Mouse (Mus musculus) heart, embryonic 14.5 days (tissue): ENCODE data around the gene Cfap74. TPM values are rescaled to one million over a fixed set of nuclear protein-coding genes. Genes with fewer than 3 reads are reported as not detected.

Experiments
- ATAC-seq: fragments of 200-750 bp; cut with Nextera tagmentation; 2 replicates; pipeline ENCODE4 v1.8.0; 2017; ENCODE audit warnings: low read depth, moderate TSS enrichment; ENCODE audit not compliant: insufficient number of reproducible peaks, insufficient read depth, low FRiP score
- H3K27ac ChIP-seq, 2 experiments: fragments of 200-500 bp in 1 of 2; fragments of 300-500 bp in 1 of 2; sonication (generic) in 1 of 2; replicated peaks in 1 of 2; 2 replicates each; pipeline ENCODE4 v1.5.1; 2012 to 2014; ENCODE audit warnings: low read depth in 2 of 2, low read length in 2 of 2, control low read depth in 1 of 2, mild to moderate bottlenecking in 1 of 2, mixed read lengths in 1 of 2; ENCODE audit not compliant: control insufficient read depth in 1 of 2, insufficient read depth in 1 of 2
- H3K27me3 ChIP-seq: fragments of 300-500 bp; sonication (generic); 2 replicates; pipeline ENCODE4 v1.6.1; 2014; ENCODE audit warnings: mild to moderate bottlenecking, low read length, control low read depth; ENCODE audit not compliant: control insufficient read depth, insufficient read depth
- H3K36me3 ChIP-seq: fragments of 300-500 bp; sonication (generic); 2 replicates; pipeline ENCODE4 v1.6.1; 2014; ENCODE audit warnings: mild to moderate bottlenecking, control low read depth, low read length, mixed read lengths; ENCODE audit not compliant: control insufficient read depth, insufficient read depth
- H3K4me1 ChIP-seq, 2 experiments: fragments of 200-500 bp in 1 of 2; fragments of 300-500 bp in 1 of 2; sonication (generic) in 1 of 2; 2 replicates each; pipeline ENCODE4 v1.6.1; 2012 to 2014; ENCODE audit warnings: low read length in 2 of 2, control low read depth in 1 of 2, mixed read lengths in 1 of 2; ENCODE audit not compliant: control insufficient read depth in 2 of 2, insufficient read depth in 2 of 2
- H3K4me2 ChIP-seq: fragments of 300-500 bp; sonication (generic); 2 replicates; pipeline ENCODE4 v1.6.1; 2014; ENCODE audit warnings: mild to moderate bottlenecking, low read length
- H3K4me3 ChIP-seq, 2 experiments: fragments of 200-500 bp in 1 of 2; fragments of 300-500 bp in 1 of 2; sonication (generic) in 1 of 2; 2 replicates each; pipeline ENCODE4 v1.5.1; 2012 to 2014; ENCODE audit warnings: low read length in 2 of 2, mild to moderate bottlenecking in 2 of 2, control low read depth in 1 of 2, low read depth in 1 of 2, moderate library complexity in 1 of 2; ENCODE audit not compliant: control insufficient read depth in 1 of 2, insufficient read depth in 1 of 2
- H3K9ac ChIP-seq: fragments of 300-500 bp; sonication (generic); 2 replicates; pipeline ENCODE4 v1.6.1; 2014; ENCODE audit warnings: mild to moderate bottlenecking, low read length
- H3K9me3 ChIP-seq: fragments of 300-500 bp; sonication (generic); 2 replicates; pipeline ENCODE4 v1.6.1; 2016; ENCODE audit warnings: low read length, control low read depth; ENCODE audit not compliant: control insufficient read depth
- WGBS: fragments of 180-500 bp; shearing (Covaris S2); extraction: QIAGEN DNeasy Blood & Tissue Kit; methylation state at CpG from one replicate; pipeline ENCODE4 v1.1.7; 2014; 5-methylcytosine and 5-hydroxymethylcytosine counted together
- polyA plus RNA-seq: library from polyadenylated mRNA; unstranded; fragments of >200 nt; fragmentation: Nextera tagmentation; extraction: Ambion mirVana; gene quantifications from 2 replicates; pipeline ENCODE4 v1.2.1, GENCODE M21; 2014

Gene Cfap74
- polyA plus RNA-seq, 1 experiment from 2014 or later: 0.63 TPM

DNA sequence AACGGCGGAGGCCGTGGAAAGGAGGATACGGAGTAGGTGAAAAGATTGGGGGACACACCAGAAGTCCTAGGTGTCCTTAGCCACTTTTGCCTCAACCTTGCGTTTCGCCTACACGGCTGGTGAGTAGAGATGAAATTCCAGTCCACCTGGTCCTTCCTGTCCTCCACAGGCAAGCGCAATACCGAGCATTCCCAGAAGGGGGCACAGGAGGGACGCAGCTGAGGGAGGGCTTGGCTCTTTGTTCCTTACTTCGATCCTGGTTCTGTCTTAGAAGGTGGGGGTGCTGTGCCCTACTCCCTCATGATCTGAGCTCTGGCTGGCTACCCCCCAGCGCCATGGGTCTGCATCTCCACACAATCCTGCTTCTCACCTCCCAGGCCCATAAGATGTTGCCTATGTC lies 40.3 kb upstream of the Cfap74 start:
- Histone ChIP-seq H3K9me3 (no peaks in the 10 kb centered on the region), H3K36me3 (no peaks in the 10 kb centered on the region), H3K4me2 (no peak overlapping the region), H3K4me1 (no peaks in the 10 kb centered on the region), H3K27me3 (peaks cover 12% of the 10 kb centered on the region), H3K9ac (no peak overlapping the region), H3K27ac (no peak overlapping the region), H3K4me3 (no peak overlapping the region)
- ATAC-seq: no peak
- 20% methylated on average over 12 of the region's 12 CpGs for WGBS

DNA sequence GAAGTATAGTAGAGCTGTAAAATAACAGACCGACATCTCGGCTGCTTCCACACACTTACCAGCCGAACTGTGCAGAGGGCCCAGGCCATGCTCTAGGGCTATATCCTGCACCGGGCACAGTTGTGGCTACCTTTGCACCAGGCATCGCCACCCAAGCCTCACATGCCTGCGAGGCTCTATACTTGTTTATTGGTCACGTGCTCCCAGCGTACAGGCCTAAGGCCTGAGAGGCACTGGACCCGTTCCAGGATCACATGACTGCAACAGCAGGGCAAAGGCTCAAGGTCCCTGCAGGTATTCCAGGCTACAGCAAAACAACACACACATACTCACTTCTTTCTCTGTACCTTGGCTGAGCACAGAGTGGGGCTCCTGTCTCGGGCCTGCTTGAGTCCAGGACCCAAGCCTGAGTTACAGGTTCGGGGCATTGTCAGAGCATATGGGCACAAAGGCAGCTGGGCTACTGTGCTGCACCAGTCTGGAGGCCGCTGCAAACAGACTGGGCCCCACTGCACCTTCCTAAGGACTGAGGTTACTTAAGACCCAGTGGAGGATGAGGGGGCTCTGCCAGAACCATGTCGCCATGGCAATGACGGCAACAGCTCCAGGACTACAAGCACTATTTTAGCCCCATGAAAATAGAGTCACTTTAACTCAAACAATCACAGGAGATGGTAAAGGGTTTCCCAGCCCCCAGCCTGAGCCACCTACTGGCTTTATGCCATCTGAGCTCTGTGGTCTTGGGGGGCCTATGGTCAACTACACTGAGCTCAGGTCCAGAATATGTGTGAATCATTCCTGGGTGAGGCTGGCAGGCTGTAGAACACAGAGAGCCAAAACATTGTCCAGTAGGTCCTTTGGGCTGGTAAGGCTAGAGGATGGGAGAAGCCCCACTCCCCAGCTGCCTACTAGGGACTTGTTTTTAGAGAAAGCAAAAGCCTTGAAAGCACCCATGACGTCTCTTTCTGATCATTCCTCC lies 38.0 kb upstream of the Cfap74 start:
- Histone ChIP-seq H3K4me3 (no peak overlapping the region), H3K27ac (no peak overlapping the region), H3K4me2 (no peak overlapping the region), H3K9me3 (no peaks in the 10 kb centered on the region), H3K9ac (no peak overlapping the region), H3K4me1 (no peaks in the 10 kb centered on the region), H3K36me3 (no peaks in the 10 kb centered on the region), H3K27me3 (peaks cover 3% of the 10 kb centered on the region)
- WGBS: 80% methylated on average over 15 of the region's 15 CpGs
- no peak for ATAC-seq

DNA sequence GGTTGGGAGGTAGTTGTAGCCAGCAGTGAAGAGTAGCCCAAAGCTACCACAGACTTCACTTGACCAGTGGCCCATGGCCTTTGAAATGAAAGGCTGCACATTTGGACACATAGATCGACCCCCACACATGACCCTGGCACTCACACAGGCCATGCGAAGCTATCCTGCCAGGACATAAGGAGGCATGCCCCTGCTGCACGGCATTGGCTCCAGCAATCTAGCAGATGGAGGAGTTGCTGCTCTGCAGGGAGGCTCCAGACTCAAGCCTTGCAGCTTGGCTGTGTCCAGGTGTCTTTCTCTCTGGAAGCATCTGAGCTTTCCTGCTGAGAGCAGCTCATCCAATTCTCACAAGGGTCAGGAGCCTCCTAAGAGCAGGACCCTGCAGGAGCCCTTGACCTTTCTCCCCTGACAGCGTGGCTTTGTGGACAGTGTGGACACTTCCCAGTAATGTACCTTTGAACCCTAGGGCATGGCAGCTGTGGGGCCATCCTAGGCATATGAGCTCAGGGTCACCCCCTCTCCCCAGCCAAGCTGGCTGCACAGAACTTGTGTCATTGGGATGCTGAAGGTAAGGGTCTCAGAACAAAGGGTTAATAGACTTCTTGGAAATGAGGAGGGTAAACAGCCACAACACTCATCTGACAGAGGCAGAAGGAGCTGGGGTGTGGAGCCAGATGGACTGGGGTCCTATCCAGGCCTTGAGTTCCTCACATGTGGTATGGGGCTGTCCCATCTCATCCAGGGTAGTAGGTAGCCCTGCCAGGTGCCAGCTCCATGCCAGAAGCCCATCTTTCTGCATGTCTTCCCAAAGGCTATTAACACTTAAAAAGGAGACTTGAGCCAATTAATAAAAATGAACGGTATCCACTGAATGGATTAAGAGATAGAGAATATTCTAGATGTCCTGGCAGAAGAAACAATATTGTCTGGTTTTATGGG lies 36.9 kb upstream of the Cfap74 start:
- H3K4me1 ChIP-seq: no peaks in the 10 kb centered on the region
- H3K4me2 ChIP-seq: no peak overlapping the region
- H3K9me3 ChIP-seq: no peaks in the 10 kb centered on the region
- H3K9ac ChIP-seq: no peak overlapping the region
- no peak for ATAC-seq
- no peak overlapping the region for H3K27ac ChIP-seq
- H3K36me3 ChIP-seq: no peaks in the 10 kb centered on the region
- WGBS: 62% methylated on average over 5 of the region's 5 CpGs
- no peaks in the 10 kb centered on the region; the same call in none of the 2 replicates for H3K27me3 ChIP-seq
- H3K4me3 ChIP-seq: no peak overlapping the region

DNA sequence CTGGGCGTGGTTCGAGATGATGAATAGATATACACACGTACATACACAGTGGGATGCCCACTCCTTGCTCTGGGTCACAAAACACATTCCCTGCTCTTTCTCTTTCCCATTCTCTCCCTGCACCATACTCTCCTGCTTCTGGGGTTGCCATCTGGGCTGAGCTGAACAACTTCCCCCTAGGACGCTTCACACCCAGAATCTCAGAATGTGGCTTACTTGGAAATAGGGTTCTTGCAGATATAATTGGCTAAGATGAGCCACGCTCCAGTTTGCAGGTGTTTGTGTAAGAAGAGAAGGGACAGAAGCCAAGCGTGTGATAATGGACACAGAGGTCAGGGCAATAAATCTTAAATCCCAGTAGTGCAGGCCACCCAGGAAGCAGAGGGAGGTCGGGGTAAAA lies 27.0 kb upstream of the Cfap74 start:
- ATAC-seq: no peak
- Histone ChIP-seq H3K4me2 (no peak overlapping the region), H3K36me3 (no peaks in the 10 kb centered on the region), H3K27me3 (0 out of 2 replicates have a peak, but pooled peaks cover 5% of the 10 kb centered on the region), H3K9ac (no peak overlapping the region), H3K4me1 (no peaks in the 10 kb centered on the region), H3K9me3 (no peaks in the 10 kb centered on the region), H3K4me3 (no peak overlapping the region), H3K27ac (no peak overlapping the region)
- WGBS: 62% methylated on average over 7 of the region's 7 CpGs

DNA sequence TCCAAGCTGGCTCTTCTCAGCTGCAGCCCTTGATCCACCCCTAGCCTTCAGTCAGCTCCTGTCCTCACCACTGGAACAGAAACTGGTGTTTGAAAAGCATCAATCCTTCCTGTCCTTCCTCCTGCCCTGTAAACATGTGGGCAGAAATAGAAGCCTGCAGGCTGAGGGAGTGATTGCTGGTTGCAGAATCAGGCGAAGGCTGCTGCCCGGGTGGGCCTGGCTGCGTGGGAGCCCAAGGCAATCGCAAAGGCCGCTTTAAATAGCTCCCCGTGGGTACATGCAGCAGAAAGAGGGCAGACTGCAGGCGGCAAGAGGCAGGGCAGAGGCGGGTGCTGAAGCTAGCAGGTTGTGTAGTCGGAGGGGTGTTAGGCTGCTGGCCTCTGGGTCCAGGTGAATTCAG lies 26.2 kb upstream of the Cfap74 start:
- Histone ChIP-seq H3K27me3 (0 out of 2 replicates have a peak, but pooled peaks cover 5% of the 10 kb centered on the region), H3K27ac (no peak overlapping the region), H3K4me3 (no peak overlapping the region), H3K9me3 (no peaks in the 10 kb centered on the region), H3K9ac (no peak overlapping the region), H3K4me2 (no peak overlapping the region), H3K4me1 (no peaks in the 10 kb centered on the region), H3K36me3 (no peaks in the 10 kb centered on the region)
- no peak for ATAC-seq
- 36% methylated on average over 9 of the region's 9 CpGs for WGBS

DNA sequence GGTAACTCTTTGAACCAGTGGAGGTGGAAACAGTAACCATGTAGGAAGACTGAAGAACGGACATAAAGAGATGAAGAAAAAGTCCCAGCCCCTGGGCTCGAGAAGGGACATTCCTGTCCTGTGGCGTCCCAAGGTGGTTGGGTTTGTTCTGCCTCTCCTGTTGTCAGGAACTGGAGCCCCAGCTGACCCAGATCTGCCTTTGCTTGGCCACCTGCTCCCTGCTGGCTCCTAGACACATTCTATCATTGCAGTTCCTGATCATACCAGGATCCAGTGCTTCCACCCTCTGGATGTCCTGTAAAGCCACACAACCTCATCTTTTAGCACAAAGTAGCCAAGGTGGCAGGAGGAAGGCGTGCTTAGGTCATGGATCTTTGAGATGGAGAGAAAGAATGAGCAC lies 25.7 kb upstream of the Cfap74 start:
- Histone ChIP-seq H3K4me3 (no peak overlapping the region), H3K9me3 (no peaks in the 10 kb centered on the region), H3K27ac (no peak overlapping the region), H3K4me2 (no peak overlapping the region), H3K27me3 (0 out of 2 replicates have a peak, but pooled peaks cover 5% of the 10 kb centered on the region), H3K36me3 (no peaks in the 10 kb centered on the region), H3K4me1 (no peaks in the 10 kb centered on the region), H3K9ac (no peak overlapping the region)
- no peak for ATAC-seq
- 70% methylated on average over 4 of the region's 4 CpGs for WGBS

DNA sequence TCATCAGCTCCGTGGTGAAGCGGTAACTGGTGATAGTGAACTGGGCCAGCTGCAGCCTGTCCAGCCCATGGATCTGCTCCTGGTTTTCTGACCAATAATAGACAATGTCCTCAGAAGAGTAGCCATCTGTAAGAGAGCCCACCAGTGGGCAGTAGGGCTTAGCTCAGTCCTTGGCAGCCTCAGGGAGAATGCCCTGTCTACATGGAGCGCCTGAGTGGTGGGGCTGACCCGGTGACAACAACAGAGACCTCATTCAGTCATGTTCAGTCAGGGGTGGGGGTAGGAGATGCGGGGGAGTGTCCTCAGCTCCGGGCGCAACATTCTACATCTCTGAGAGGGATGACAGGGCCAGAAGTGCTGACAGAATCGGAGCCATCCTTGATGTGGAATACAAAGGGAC lies 21.8 kb upstream of the Cfap74 start:
- Histone ChIP-seq H3K4me3 (no peak overlapping the region), H3K36me3 (no peaks in the 10 kb centered on the region), H3K9me3 (no peaks in the 10 kb centered on the region), H3K9ac (no peak overlapping the region), H3K27ac (no peak overlapping the region), H3K4me1 (no peaks in the 10 kb centered on the region), H3K4me2 (no peak overlapping the region), H3K27me3 (no peaks in the 10 kb centered on the region)
- 76% methylated on average over 8 of the region's 8 CpGs for WGBS
- ATAC-seq: no peak
